Mouse (Mus musculus) hindbrain, embryonic 10.5 days (tissue): ENCODE measurements around the gene Fcgbp. TPM values are rescaled to one million over a fixed set of nuclear protein-coding genes. Genes with fewer than 3 reads are reported as not detected.

Source experiments
- DNase-seq: peaks from one replicate; pipeline ENCODE4 v3.0.0-alpha.2; 2017; ENCODE audit warnings: low spot score
- H3K27ac ChIP-seq: fragments of 300-500 bp; sonication (generic); 2 replicates; pipeline ENCODE4 v1.5.1; 2016; ENCODE audit warnings: mild to moderate bottlenecking, moderate library complexity
- H3K27me3 ChIP-seq: fragments of 300-500 bp; sonication (generic); 2 replicates; pipeline ENCODE4 v1.6.1; 2016; ENCODE audit warnings: mild to moderate bottlenecking; ENCODE audit not compliant: poor library complexity, insufficient read depth, severe bottlenecking
- H3K36me3 ChIP-seq: fragments of 300-500 bp; sonication (generic); 2 replicates; pipeline ENCODE4 v1.6.1; 2016; ENCODE audit warnings: mild to moderate bottlenecking, moderate library complexity
- H3K4me1 ChIP-seq: fragments of 300-500 bp; sonication (generic); replicated peaks from 2 replicates; pipeline ENCODE4 v1.6.1; 2016; ENCODE audit warnings: mild to moderate bottlenecking
- H3K4me3 ChIP-seq: fragments of 300-500 bp; sonication (generic); 2 replicates; pipeline ENCODE4 v1.5.1; 2016; ENCODE audit warnings: mild to moderate bottlenecking, moderate library complexity
- H3K9me3 ChIP-seq: fragments of 300-500 bp; sonication (generic); 2 replicates; pipeline ENCODE4 v1.6.1; 2016; ENCODE audit warnings: mild to moderate bottlenecking, moderate library complexity
- WGBS: fragments of 180-500 bp; shearing (Covaris S2); methylation state at CpG from one replicate; pipeline ENCODE4 v1.1.7; 2016; 5-methylcytosine and 5-hydroxymethylcytosine counted together
- polyA plus RNA-seq: library from polyadenylated mRNA; unstranded; fragments of >200 nt; fragmentation: Nextera tagmentation; extraction: Ambion mirVana; gene quantifications from 2 replicates; pipeline ENCODE4 v1.2.1, GENCODE M21; 2016

Gene Fcgbp
- polyA plus RNA-seq, 1 experiment from 2014 or later, result 0.03 TPM

DNA sequence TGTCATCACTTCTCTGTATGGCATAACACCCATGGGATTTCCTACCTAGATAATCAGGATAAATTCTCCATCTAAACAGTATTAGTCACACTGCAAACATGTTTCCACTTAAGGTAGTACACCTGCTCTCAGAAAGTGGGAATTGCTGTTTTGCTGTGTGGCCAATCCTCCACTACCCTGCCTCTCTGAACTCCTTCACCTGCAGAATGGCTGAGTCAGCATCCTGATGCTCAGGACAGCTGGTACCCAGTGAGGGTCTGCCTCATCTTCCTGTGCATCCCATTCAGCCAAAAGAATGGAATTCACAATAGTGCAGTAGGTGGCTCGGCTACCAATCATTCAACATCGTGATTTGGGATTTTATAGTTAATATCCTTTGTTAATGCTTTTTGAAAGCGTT lies 88.9 kb downstream of the Fcgbp start:
- H3K27me3 ChIP-seq, result no peaks in the 10 kb centered on the region
- no peaks in the 10 kb centered on the region for H3K36me3 ChIP-seq
- H3K9me3 ChIP-seq, result no peaks in the 10 kb centered on the region
- no peak overlapping the region for H3K4me3 ChIP-seq
- H3K4me1 ChIP-seq, result 0 out of 2 replicates have a peak, but pooled peaks cover 10% of the 10 kb centered on the region
- no peak for DNase-seq
- no peak overlapping the region for H3K27ac ChIP-seq
- 76% methylated on average over 3 of the region's 3 CpGs for WGBS

DNA sequence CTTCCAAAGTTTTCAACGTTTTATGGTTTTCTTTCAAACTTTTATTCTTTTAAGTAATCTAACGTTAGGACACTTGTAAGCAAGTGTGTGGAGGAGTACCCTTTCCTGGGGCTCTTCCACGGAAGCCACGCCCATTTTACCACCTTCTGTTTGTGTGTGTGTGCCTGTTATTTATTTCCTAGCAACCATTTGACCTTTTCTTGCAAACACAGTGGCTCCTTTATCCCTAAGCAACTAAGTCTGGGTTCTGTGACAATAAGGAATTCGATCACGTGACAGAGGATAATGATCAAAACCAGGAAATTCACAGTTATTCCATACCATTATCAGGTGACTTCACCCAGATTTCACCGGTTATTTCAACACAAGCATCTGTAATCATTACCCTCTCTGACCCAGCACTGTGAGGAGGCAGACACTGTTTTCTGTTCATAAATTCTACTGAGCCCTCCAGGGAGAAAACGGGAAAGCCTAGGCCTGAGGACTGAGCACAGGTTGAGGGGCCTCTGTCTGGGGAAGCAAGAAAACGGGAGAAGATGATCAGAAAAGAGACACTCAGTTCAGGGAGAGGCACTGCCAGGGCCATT lies 90.2 kb downstream of the Fcgbp start:
- WGBS, result 67% methylated on average over 9 of the region's 9 CpGs

DNA sequence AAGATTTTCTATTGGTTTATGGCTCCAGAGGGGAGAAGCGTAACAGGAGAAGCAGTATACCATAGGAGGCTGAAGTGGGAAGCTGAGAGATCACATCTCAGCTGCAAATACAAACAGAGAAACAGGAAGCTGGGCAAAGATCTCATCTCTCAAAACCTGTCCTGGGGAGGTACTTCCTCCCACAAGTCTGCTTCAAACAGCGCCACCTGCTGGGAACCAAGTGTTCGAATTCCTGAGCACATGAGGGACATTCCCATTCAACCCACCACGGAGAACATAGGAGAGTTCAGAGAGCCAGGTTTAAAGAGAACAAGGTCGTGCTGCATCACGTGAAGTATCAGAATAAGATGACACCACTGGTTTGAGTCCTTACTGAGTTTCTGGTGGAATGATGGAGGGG lies 94.4 kb downstream of the Fcgbp start:
- Histone ChIP-seq H3K4me1 (peaks cover 14% of the 10 kb centered on the region), H3K36me3 (no peaks in the 10 kb centered on the region), H3K27ac (no peak overlapping the region), H3K9me3 (peaks cover 8% of the 10 kb centered on the region; the same call in 1 of the 2 replicates), H3K4me3 (no peak overlapping the region), H3K27me3 (no peaks in the 10 kb centered on the region)
- DNase-seq, result no peak
- WGBS, result 79% methylated on average over 6 of the region's 6 CpGs

More for the DNA sequence above, 90.2 kb downstream of the Fcgbp start:
- H3K4me1 ChIP-seq, result 0 out of 2 replicates have a peak, but pooled peaks cover 10% of the 10 kb centered on the region
- H3K27ac ChIP-seq, result no peak overlapping the region
- H3K36me3 ChIP-seq, result no peaks in the 10 kb centered on the region
- peaks cover 8% of the 10 kb centered on the region; the same call in 1 of the 2 replicates for H3K9me3 ChIP-seq
- H3K27me3 ChIP-seq, result no peaks in the 10 kb centered on the region
- DNase-seq, result no peak
- no peak overlapping the region for H3K4me3 ChIP-seq

DNA sequence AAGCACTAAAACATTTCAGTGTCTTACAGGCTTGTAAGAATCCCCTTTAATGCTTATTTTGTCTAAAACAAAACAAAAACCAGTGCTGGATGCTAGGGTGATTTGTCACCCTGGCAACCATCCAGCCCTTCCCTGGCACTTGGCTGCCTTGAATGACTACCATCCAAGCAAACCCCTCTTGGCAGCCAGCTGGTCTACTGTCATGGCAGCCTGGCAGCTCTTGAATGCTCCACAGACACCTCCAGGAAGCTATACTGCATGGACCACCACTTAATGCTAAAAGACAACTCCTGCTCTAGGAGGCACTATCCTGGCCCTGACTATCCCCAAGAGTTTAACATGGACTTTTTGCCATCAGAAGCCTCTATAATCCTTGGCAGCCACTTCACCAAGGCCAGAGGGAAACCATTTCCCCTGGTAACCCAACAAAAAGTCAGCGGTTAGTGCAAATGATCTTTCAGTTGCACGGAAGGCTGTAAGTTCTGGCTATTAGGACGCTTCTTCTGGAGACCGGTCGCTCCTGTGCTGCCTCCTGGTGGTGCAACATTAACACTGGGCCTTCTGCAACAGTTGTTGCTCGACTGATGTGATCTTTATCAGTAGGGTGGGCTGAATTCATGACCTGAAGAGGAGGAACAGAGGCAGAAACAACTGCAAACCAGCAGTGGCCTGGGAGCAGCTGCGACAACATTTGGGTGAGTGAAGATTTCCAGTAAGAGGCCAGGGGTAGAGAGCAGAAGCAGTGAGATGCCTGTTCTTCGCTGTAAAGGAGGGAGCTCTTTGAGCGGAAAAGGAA lies 97.5 kb downstream of the Fcgbp start:
- Histone ChIP-seq H3K27me3 (no peaks in the 10 kb centered on the region), H3K4me1 (peaks cover 32% of the 10 kb centered on the region), H3K4me3 (peak overlapping the region; percentile 92), H3K36me3 (no peaks in the 10 kb centered on the region), H3K9me3 (peaks cover 8% of the 10 kb centered on the region; the same call in 1 of the 2 replicates), H3K27ac (peak overlapping the region; percentile 90)
- peak; percentile 71 for DNase-seq
- 12% methylated on average over 9 of the region's 9 CpGs for WGBS

DNA sequence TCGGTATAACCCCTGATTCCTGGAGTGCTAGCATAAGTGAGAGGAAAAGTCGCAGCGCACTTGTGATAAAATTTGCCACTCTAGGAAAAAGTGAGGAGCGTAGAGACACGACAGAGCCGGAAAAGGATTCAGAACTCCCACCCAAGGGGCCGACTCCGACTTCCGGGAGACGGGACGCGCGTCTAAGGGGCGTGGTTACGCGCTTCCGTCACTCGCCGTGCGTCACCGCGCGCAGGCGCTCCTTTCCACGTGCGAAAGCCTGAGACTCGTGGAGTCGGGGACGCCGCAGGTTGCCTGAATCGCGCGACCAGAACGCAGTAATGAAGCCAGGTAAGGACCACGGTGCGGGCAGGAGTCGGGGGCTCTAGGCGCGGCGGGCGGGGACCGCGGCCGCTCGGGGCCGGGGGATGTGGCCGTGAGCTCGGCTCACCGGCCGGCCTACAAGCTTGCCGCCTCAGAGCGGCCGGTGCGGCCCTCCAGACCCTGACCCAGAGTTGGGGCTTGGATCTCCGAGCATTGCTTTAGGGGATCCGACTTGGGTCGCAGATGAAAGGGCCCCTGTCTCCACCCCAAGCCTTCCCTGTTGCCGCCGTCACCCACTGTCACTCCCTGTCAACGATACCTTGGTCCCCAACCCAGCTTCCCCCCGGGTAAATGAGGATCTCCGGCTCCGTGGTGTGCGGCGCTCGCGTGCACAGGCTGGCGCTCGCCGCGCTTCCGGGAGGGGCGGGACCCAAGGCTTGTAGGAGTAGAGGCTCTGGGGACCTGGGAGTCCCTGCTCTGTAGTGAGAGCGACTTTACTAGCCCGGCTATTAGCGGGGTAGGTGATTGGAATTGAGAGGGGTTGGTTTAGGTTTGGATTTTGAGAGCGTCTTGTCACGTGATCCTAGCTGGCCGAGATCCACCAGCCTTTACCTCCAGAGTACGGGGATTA lies 98.7 kb downstream of the Fcgbp start, which contains the start of gene Fbl:
TSS of gene Fbl (plus strand) at position 222 of the 934 bp plus-strand sequence.
- Histone ChIP-seq H3K9me3 (peaks cover 8% of the 10 kb centered on the region; the same call in 1 of the 2 replicates), H3K36me3 (peaks cover 7% of the 10 kb centered on the region; the same call in 1 of the 2 replicates)
- under 1% methylated on average over 78 of the region's 80 CpGs for WGBS

More for the DNA sequence above, 98.7 kb downstream of the Fcgbp start, which contains the start of gene Fbl:
- peak within 1 kb of the TSS; percentile 90 for H3K27ac ChIP-seq
- DNase-seq, result peak; percentile 93
- H3K4me3 ChIP-seq, result peak within 1 kb of the TSS; percentile 92
- peaks cover 32% of the 10 kb centered on the region for H3K4me1 ChIP-seq
- no peaks in the 10 kb centered on the region for H3K27me3 ChIP-seq

Other genes with a start within 250 kb of the Fcgbp start
- gene Zfp59, start 232.6 kb upstream of the Fcgbp start, polyA plus RNA-seq, result 9.0 and 11.0 TPM in 2 replicates
- 2.4 and 3.6 TPM in 2 replicates for gene Zfp607a, start 213.7 kb upstream of the Fcgbp start, polyA plus RNA-seq
- gene Zfp974, start 141.8 kb upstream of the Fcgbp start, polyA plus RNA-seq, result 11.5 and 12.0 TPM in 2 replicates
- gene Zfp780b, start 92.1 kb upstream of the Fcgbp start, polyA plus RNA-seq, result 18.3 and 20.9 TPM in 2 replicates
- 5.9 and 7.7 TPM in 2 replicates for gene Zfp850, start 57.1 kb upstream of the Fcgbp start, polyA plus RNA-seq
- gene Psmc4, start 21.1 kb upstream of the Fcgbp start, polyA plus RNA-seq, result 436 and 447 TPM in 2 replicates
- 0.09 and 0.13 TPM in 2 replicates for gene 9530053A07Rik, start 58.2 kb downstream of the Fcgbp start, polyA plus RNA-seq
- gene Fbl, start 98.5 kb downstream of the Fcgbp start, polyA plus RNA-seq, result 123 and 147 TPM in 2 replicates
- gene Dyrk1b, start 108.2 kb downstream of the Fcgbp start, polyA plus RNA-seq, result 16.2 and 23.4 TPM in 2 replicates
- gene Eid2, start 196.6 kb downstream of the Fcgbp start, polyA plus RNA-seq, result 2.1 TPM in 2 replicates
- gene Eid2b, start 206.5 kb downstream of the Fcgbp start, polyA plus RNA-seq, result 11.8 and 14.3 TPM in 2 replicates
- 0.58 and 0.80 TPM in 2 replicates for gene Selenov, start 219.9 kb downstream of the Fcgbp start, polyA plus RNA-seq
- 50.2 and 88.5 TPM in 2 replicates for gene Dll3, start 231.0 kb downstream of the Fcgbp start, polyA plus RNA-seq
- 252 and 255 TPM in 2 replicates for gene Timm50, start 240.8 kb downstream of the Fcgbp start, polyA plus RNA-seq